Mouse (Mus musculus): ENCODE measurements around the gene Tceanc2.

- TF ChIP-seq CTCF (IDR thresholded peaks at IDR 0.05; ENCODE audit: low read depth, low read length) (no peak), POLR2A (IDR thresholded peaks at IDR 0.05; ENCODE audit: insufficient read depth, low read length) (no peak), EP300 (IDR thresholded peaks at IDR 0.05; ENCODE audit: insufficient read depth, low read depth, low read length) (no peak)
Observed at GRCm38 (mm10) chr4:107126891-107127524, 51.9 kb downstream of the Tceanc2 start.

Measured in ES-Bruce4 (cell line).